Mouse (Mus musculus) embryonic facial prominence, embryonic 14.5 days (tissue): ENCODE data around the gene Dnajc22. TPM values are rescaled to one million over a fixed set of nuclear protein-coding genes. Genes with fewer than 3 reads are reported as not detected.

ENCODE experiments used
- ATAC-seq: fragments of 200-750 bp; cut with Nextera tagmentation; 2 replicates; pipeline ENCODE4 v1.8.0; 2017; ENCODE audit warnings: low read depth, moderate number of reproducible peaks, moderate TSS enrichment
- DNase-seq: peaks from one replicate; pipeline ENCODE4 v3.0.0-alpha.2; 2015; ENCODE audit warnings: low spot score
- H3K27ac ChIP-seq: fragments of 300-500 bp; sonication (generic); replicated peaks from 2 replicates; pipeline ENCODE4 v1.5.1; 2014; ENCODE audit warnings: low read depth, mild to moderate bottlenecking, low read length, moderate library complexity
- H3K27me3 ChIP-seq: fragments of 300-500 bp; sonication (generic); replicated peaks from 2 replicates; pipeline ENCODE4 v1.6.1; 2014; ENCODE audit warnings: low read length; ENCODE audit not compliant: control insufficient read depth, insufficient read depth
- H3K36me3 ChIP-seq: fragments of 300-500 bp; sonication (generic); 2 replicates; pipeline ENCODE4 v1.6.1; 2014; ENCODE audit warnings: low read length, mixed read lengths; ENCODE audit not compliant: control insufficient read depth, insufficient read depth
- H3K4me1 ChIP-seq: fragments of 300-500 bp; sonication (generic); 2 replicates; pipeline ENCODE4 v1.6.1; 2014; ENCODE audit warnings: antibody characterized with exemption, low read length; ENCODE audit not compliant: control insufficient read depth, insufficient read depth
- H3K4me2 ChIP-seq: fragments of 300-500 bp; sonication (generic); 2 replicates; pipeline ENCODE4 v1.6.1; 2014; ENCODE audit warnings: low read depth, mild to moderate bottlenecking, low read length, moderate library complexity, mixed read lengths
- H3K4me3 ChIP-seq: fragments of 300-500 bp; sonication (generic); 2 replicates; pipeline ENCODE4 v1.5.1; 2014; ENCODE audit warnings: low read depth, mild to moderate bottlenecking, low read length
- H3K9ac ChIP-seq: fragments of 300-500 bp; sonication (generic); 2 replicates; pipeline ENCODE4 v1.6.1; 2014; ENCODE audit warnings: low read depth, mild to moderate bottlenecking, low read length, moderate library complexity, mixed read lengths
- H3K9me3 ChIP-seq: fragments of 300-500 bp; sonication (generic); 2 replicates; pipeline ENCODE4 v1.6.1; 2016; ENCODE audit warnings: low read length; ENCODE audit not compliant: control insufficient read depth
- WGBS: fragments of 180-500 bp; shearing (Covaris S2); extraction: QIAGEN DNeasy Blood & Tissue Kit; methylation state at CpG from one replicate; pipeline ENCODE4 v1.1.7; 2014; 5-methylcytosine and 5-hydroxymethylcytosine counted together
- polyA plus RNA-seq: library from polyadenylated mRNA; unstranded; fragments of >200 nt; fragmentation: Nextera tagmentation; extraction: Ambion mirVana; gene quantifications from 2 replicates; pipeline ENCODE4 v1.2.1, GENCODE M21; 2014

Gene Dnajc22
- polyA plus RNA-seq, 1 experiment from 2014 or later: not detected

GRCm38 (mm10) chr15:99093291-99094258 is 605 bp downstream of the Dnajc22 start:
- Histone ChIP-seq H3K27me3 (peaks cover 97% of the 10 kb centered on the region), H3K36me3 (no peaks in the 10 kb centered on the region), H3K27ac (no peak overlapping the region), H3K9me3 (no peaks in the 10 kb centered on the region), H3K4me2 (peak overlapping the region; percentile 77), H3K9ac (peak overlapping the region; percentile 39), H3K4me1 (peaks cover 25% of the 10 kb centered on the region), H3K4me3 (peak overlapping the region; percentile 41)
- 2% methylated on average over 53 of the region's 56 CpGs for WGBS
- ATAC-seq (peak; percentile 60), DNase-seq (peak; percentile 42)

- no peak overlapping the region for H3K27ac ChIP-seq
- no peaks in the 10 kb centered on the region for H3K9me3 ChIP-seq
- 1% methylated on average over 26 of the region's 27 CpGs for WGBS
- DNase-seq (peak; percentile 59), ATAC-seq (peak; percentile 24; the same call in 1 of the 2 replicates)
- no peak overlapping the region for H3K9ac ChIP-seq
- peaks cover 25% of the 10 kb centered on the region for H3K4me1 ChIP-seq
- H3K4me2 ChIP-seq: peak overlapping the region; percentile 42
- peaks cover 97% of the 10 kb centered on the region for H3K27me3 ChIP-seq
- peak overlapping the region; percentile 21; the same call in 1 of the 2 replicates for H3K4me3 ChIP-seq
- no peaks in the 10 kb centered on the region for H3K36me3 ChIP-seq
Measured at GRCm38 (mm10) chr15:99094631-99095270, 1.8 kb downstream of the Dnajc22 start.

GRCm38 (mm10) chr15:99095356-99095755 is 2.4 kb downstream of the Dnajc22 start:
- H3K4me1 ChIP-seq: peaks cover 25% of the 10 kb centered on the region
- ATAC-seq (no peak), DNase-seq (no peak)
- H3K4me3 ChIP-seq: no peak overlapping the region
- H3K27ac ChIP-seq: no peak overlapping the region
- H3K9me3 ChIP-seq: no peaks in the 10 kb centered on the region
- H3K27me3 ChIP-seq: peaks cover 97% of the 10 kb centered on the region
- no peak overlapping the region for H3K9ac ChIP-seq
- H3K36me3 ChIP-seq: no peaks in the 10 kb centered on the region
- 7% methylated on average over 6 of the region's 6 CpGs for WGBS
- no peak overlapping the region for H3K4me2 ChIP-seq

DNA sequence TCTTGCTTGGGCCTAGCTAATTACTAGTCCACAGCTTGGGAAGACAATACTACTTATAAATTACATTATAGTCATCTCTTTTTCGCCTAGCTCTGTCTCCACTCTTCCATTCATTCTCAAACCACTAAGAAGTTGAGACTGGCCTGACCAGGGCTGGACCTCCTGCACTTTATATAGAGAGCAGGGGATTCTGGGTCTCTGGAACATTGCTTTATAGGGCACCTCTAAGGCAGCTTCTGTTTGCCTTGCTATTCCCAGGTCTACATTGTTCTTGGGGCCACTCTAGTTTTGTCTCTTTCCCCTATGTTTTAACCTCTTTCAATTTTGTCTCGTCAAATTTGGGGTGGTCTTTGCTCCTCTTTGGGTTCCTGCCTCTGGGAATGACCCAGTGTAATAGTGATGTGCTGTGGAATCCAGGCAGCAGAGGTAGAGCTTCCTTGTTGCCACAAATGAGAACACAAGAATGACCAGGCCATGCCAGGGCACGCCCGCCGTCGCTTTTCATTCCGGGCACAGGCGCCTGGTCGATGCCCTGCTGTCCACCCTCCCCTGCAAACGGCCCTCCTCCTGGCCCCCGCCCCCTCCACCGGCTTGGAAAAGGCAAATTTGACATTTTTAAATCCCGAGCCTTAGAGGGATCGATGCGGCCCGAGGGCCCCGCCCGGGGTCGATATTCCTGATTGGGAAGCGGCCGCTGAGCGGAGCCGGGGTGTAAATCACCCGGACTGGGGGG is 3.3 kb downstream of the Dnajc22 start:
- Histone ChIP-seq H3K4me2 (peak overlapping the region; percentile 61), H3K9ac (peak overlapping the region; percentile 9; the same call in 1 of the 2 replicates), H3K36me3 (no peaks in the 10 kb centered on the region), H3K9me3 (no peaks in the 10 kb centered on the region), H3K27me3 (peaks cover 91% of the 10 kb centered on the region), H3K27ac (no peak overlapping the region), H3K4me1 (peaks cover 25% of the 10 kb centered on the region), H3K4me3 (peak overlapping the region; percentile 39)
- 4% methylated on average over 23 of the region's 24 CpGs for WGBS
- no peak for DNase-seq
- ATAC-seq: no peak

DNA sequence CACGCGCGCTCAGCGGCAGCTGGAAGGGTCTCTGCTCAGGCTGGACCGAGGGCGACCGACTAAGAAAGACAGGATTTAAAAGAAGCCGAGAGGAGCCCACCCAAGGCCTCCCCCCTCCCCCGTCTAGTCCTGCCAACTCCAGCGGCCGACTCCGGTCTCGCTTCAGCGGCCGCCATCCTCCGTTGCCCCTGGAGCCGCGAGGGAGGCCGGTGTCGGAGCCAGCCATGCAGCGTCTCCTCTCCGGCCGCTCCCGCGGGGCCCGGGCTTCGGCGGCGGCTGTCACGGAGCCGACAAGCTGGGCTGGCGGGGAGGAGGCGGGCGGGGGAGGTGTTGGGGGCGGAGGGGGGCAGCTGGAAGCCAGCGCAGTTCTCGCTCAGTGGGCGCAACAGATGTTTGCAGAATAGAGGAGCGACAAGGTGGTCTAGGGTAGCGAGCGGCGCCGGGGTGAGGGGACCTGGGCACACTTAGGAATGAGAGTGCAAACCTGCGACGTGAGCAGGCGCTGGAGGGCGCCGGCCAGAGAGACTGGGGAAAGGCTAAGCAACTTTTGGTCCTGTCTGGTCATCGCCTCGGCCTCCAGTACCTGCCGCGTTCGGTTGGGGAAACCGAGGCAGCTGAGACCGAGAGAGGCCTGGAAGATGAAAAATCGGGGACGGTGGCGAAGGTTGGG is 4.0 kb downstream of the Dnajc22 start:
- Histone ChIP-seq H3K27ac (no peak overlapping the region), H3K4me2 (peak overlapping the region; percentile 61), H3K36me3 (no peaks in the 10 kb centered on the region), H3K9ac (peak overlapping the region; percentile 9; the same call in 1 of the 2 replicates), H3K4me3 (peak overlapping the region; percentile 39), H3K9me3 (no peaks in the 10 kb centered on the region), H3K4me1 (peaks cover 25% of the 10 kb centered on the region), H3K27me3 (peaks cover 87% of the 10 kb centered on the region)
- WGBS: under 1% methylated on average over 48 of the region's 58 CpGs
- DNase-seq: no peak
- no peak for ATAC-seq

- H3K36me3 ChIP-seq: no peaks in the 10 kb centered on the region
- ATAC-seq (no peak), DNase-seq (no peak)
- 1% methylated on average over 32 of the region's 39 CpGs for whole genome bisulfite sequencing
- H3K4me1 ChIP-seq: peaks cover 25% of the 10 kb centered on the region
- H3K9me3 ChIP-seq: no peaks in the 10 kb centered on the region
- H3K27me3 ChIP-seq: peaks cover 77% of the 10 kb centered on the region
- H3K4me3 ChIP-seq: peak overlapping the region; percentile 39
- peak overlapping the region; percentile 61 for H3K4me2 ChIP-seq
- H3K9ac ChIP-seq: peak overlapping the region; percentile 37; the same call in 1 of the 2 replicates
- H3K27ac ChIP-seq: no peak overlapping the region
Measured at GRCm38 (mm10) chr15:99097840-99098492, 5.0 kb downstream of the Dnajc22 start.

- no peak overlapping the region for H3K27ac ChIP-seq
- H3K4me2 ChIP-seq: peak overlapping the region; percentile 61
- ATAC-seq: no peak
- H3K4me3 ChIP-seq: peak overlapping the region; percentile 39
- 2% methylated on average over 8 of the region's 9 CpGs for WGBS
- no peak for DNase-seq
- peaks cover 25% of the 10 kb centered on the region for H3K4me1 ChIP-seq
- H3K36me3 ChIP-seq: no peaks in the 10 kb centered on the region
- H3K27me3 ChIP-seq: peaks cover 72% of the 10 kb centered on the region
- H3K9me3 ChIP-seq: no peaks in the 10 kb centered on the region
- H3K9ac ChIP-seq: no peak overlapping the region
Measured at GRCm38 (mm10) chr15:99098493-99098861, 5.5 kb downstream of the Dnajc22 start.
